Mouse (Mus musculus) left cerebral cortex, adult 18-20 months (tissue): ENCODE data around the gene Rag2. TPM values are rescaled to one million over a fixed set of nuclear protein-coding genes. Genes with fewer than 3 reads are reported as not detected.

Experiments used
- DNase-seq, 2 experiments: peaks; one replicate each; pipeline ENCODE4 v3.0.0; 2021 to 2022; ENCODE audit warnings: low spot score in 2 of 2, mixed read lengths in 1 of 2
- long read RNA-seq, 2 experiments: library from polyadenylated mRNA; stranded (forward); transcript quantifications; one replicate each; pipeline ENCODE4 v2.0.0; 2021
- total RNA-seq, 2 experiments: library from RNA; stranded (reverse); gene quantifications; 2 replicates each; pipeline ENCODE4 v1.2.3; 2021

Rag2 gene
- total RNA-seq: not detected
- long read RNA-seq, experiment 1: 0 reads
- long read RNA-seq, experiment 2: 0 reads

- no peak for DNase-seq
Measured at GRCm38 (mm10) chr2:101624526-101624925, at the start of gene Rag2. Gene Rag2, plus strand, starts transcription at chr2:101624718.

- DNase-seq: no peak
Measured at GRCm38 (mm10) chr2:101577243-101577642, 47.3 kb upstream of the Rag2 start.

GRCm38 (mm10) chr2:101580027-101580426, 44.5 kb upstream of the Rag2 start:
- DNase-seq: no peak

- no peak for DNase-seq
Measured at GRCm38 (mm10) chr2:101580428-101580827, 44.1 kb upstream of the Rag2 start.

GRCm38 (mm10) chr2:101580977-101581376, 43.5 kb upstream of the Rag2 start:
- no peak for DNase-seq

- no peak for DNase-seq
Measured at GRCm38 (mm10) chr2:101581418-101581817, 43.1 kb upstream of the Rag2 start.

- no peak for DNase-seq
Measured at GRCm38 (mm10) chr2:101591356-101591755, 33.2 kb upstream of the Rag2 start.

GRCm38 (mm10) chr2:101592023-101592841, 32.3 kb upstream of the Rag2 start:
- DNase-seq: no peak

- DNase-seq: no peak
Measured at GRCm38 (mm10) chr2:101592886-101593285, 31.6 kb upstream of the Rag2 start.

GRCm38 (mm10) chr2:101594681-101595080, 29.8 kb upstream of the Rag2 start:
- DNase-seq: no peak

GRCm38 (mm10) chr2:101597186-101597585, 27.3 kb upstream of the Rag2 start:
- no peak for DNase-seq

- DNase-seq: peak in 1 of 2 experiments; percentile 17
Measured at GRCm38 (mm10) chr2:101598190-101599181, 26.0 kb upstream of the Rag2 start.

GRCm38 (mm10) chr2:101600703-101601102, 23.8 kb upstream of the Rag2 start:
- DNase-seq: peak; percentile 18 to 20

- no peak for DNase-seq
Measured at GRCm38 (mm10) chr2:101603099-101603498, 21.4 kb upstream of the Rag2 start.

GRCm38 (mm10) chr2:101608232-101608894, 16.2 kb upstream of the Rag2 start:
- no peak for DNase-seq

GRCm38 (mm10) chr2:101610861-101611260, 13.7 kb upstream of the Rag2 start:
- no peak for DNase-seq

GRCm38 (mm10) chr2:101615464-101616305, 8.8 kb upstream of the Rag2 start:
- no peak for DNase-seq

- DNase-seq: no peak
Measured at GRCm38 (mm10) chr2:101618373-101618772, 6.1 kb upstream of the Rag2 start.

GRCm38 (mm10) chr2:101620899-101621298, 3.6 kb upstream of the Rag2 start:
- DNase-seq: no peak

GRCm38 (mm10) chr2:101621611-101622010, 2.9 kb upstream of the Rag2 start:
- DNase-seq: no peak
